Mouse (Mus musculus): ENCODE measurements around the gene Sgpp2. TPM values are rescaled to one million over a fixed set of nuclear protein-coding genes. Genes with fewer than 3 reads are reported as not detected.

The Sgpp2 gene
- polyA plus RNA-seq, 1 experiment from 2014 or later = 19.5 TPM

GRCm38 (mm10) chr1:78340584-78340983 lies 30.4 kb downstream of the Sgpp2 start:
- H3K27me3 ChIP-seq (replicated peaks) = no peaks in the 10 kb centered on the region
- H3K9ac ChIP-seq = no peak overlapping the region
- 66% methylated on average over 5 of the region's 5 CpGs for WGBS
- no peak overlapping the region for H3K4me3 ChIP-seq (replicated peaks)
- no peak overlapping the region for H3K4me2 ChIP-seq
- H3K4me1 ChIP-seq = no peaks in the 10 kb centered on the region
- no peaks in the 10 kb centered on the region for H3K36me3 ChIP-seq
- no peak overlapping the region for H3K27ac ChIP-seq
- ATAC-seq (ENCODE audit: insufficient read depth, low FRiP score, low read depth) = no peak
- no peaks in the 10 kb centered on the region for H3K9me3 ChIP-seq

- H3K4me2 ChIP-seq = no peak overlapping the region
- no peaks in the 10 kb centered on the region for H3K4me1 ChIP-seq
- no peaks in the 10 kb centered on the region for H3K36me3 ChIP-seq
- no peak overlapping the region for H3K27ac ChIP-seq
- H3K9ac ChIP-seq = no peak overlapping the region
- no peak for ATAC-seq (ENCODE audit: insufficient read depth, low FRiP score, low read depth)
- no peaks in the 10 kb centered on the region for H3K9me3 ChIP-seq
- H3K27me3 ChIP-seq (replicated peaks) = no peaks in the 10 kb centered on the region
- WGBS = 81% methylated on average over 12 of the region's 12 CpGs
- no peak overlapping the region for H3K4me3 ChIP-seq (replicated peaks)
Observed at GRCm38 (mm10) chr1:78347317-78347806, 37.2 kb downstream of the Sgpp2 start.

- no peak overlapping the region for H3K4me3 ChIP-seq (replicated peaks)
- no peak overlapping the region for H3K4me2 ChIP-seq
- no peak overlapping the region for H3K27ac ChIP-seq
- no peaks in the 10 kb centered on the region for H3K9me3 ChIP-seq
- WGBS = 59% methylated on average over 1 of the region's 1 CpGs
- no peaks in the 10 kb centered on the region for H3K27me3 ChIP-seq (replicated peaks)
- H3K36me3 ChIP-seq = no peaks in the 10 kb centered on the region
- H3K9ac ChIP-seq = no peak overlapping the region
- H3K4me1 ChIP-seq = no peaks in the 10 kb centered on the region
- ATAC-seq (ENCODE audit: insufficient read depth, low FRiP score, low read depth) = no peak
Observed at GRCm38 (mm10) chr1:78349219-78349618, 39.1 kb downstream of the Sgpp2 start.

GRCm38 (mm10) chr1:78353254-78353653 lies 43.1 kb downstream of the Sgpp2 start:
- Histone ChIP-seq H3K4me3 (replicated peaks) (no peak overlapping the region), H3K27ac (peak overlapping the region; percentile 12; the same call in 1 of the 2 replicates), H3K9ac (no peak overlapping the region), H3K36me3 (no peaks in the 10 kb centered on the region), H3K9me3 (no peaks in the 10 kb centered on the region), H3K4me1 (peaks cover 10% of the 10 kb centered on the region; the same call in 1 of the 2 replicates), H3K4me2 (no peak overlapping the region), H3K27me3 (replicated peaks) (no peaks in the 10 kb centered on the region)
- 0 out of 2 replicates have a peak, but pooled peaks have one; percentile 14 for ATAC-seq (ENCODE audit: insufficient read depth, low FRiP score, low read depth)
- WGBS = 68% methylated on average over 1 of the region's 1 CpGs

GRCm38 (mm10) chr1:78355123-78355522 lies 45.0 kb downstream of the Sgpp2 start:
- H3K9ac ChIP-seq = no peak overlapping the region
- WGBS = 22% methylated on average over 4 of the region's 4 CpGs
- ATAC-seq (ENCODE audit: insufficient read depth, low FRiP score, low read depth) = no peak; the same call in 1 of the 2 replicates
- no peaks in the 10 kb centered on the region for H3K36me3 ChIP-seq
- no peaks in the 10 kb centered on the region for H3K27me3 ChIP-seq (replicated peaks)
- no peak overlapping the region for H3K4me3 ChIP-seq (replicated peaks)
- 0 out of 2 replicates have a peak overlapping the region, but pooled peaks have one; percentile 7 for H3K27ac ChIP-seq
- H3K4me2 ChIP-seq = no peak overlapping the region
- H3K4me1 ChIP-seq = peaks cover 10% of the 10 kb centered on the region; the same call in 1 of the 2 replicates
- H3K9me3 ChIP-seq = no peaks in the 10 kb centered on the region

GRCm38 (mm10) chr1:78357415-78357814 lies 47.3 kb downstream of the Sgpp2 start:
- Histone ChIP-seq H3K4me3 (replicated peaks) (no peak overlapping the region), H3K4me1 (peaks cover 10% of the 10 kb centered on the region; the same call in 1 of the 2 replicates), H3K9me3 (no peaks in the 10 kb centered on the region), H3K36me3 (no peaks in the 10 kb centered on the region), H3K27ac (0 out of 2 replicates have a peak overlapping the region, but pooled peaks have one; percentile 16), H3K27me3 (replicated peaks) (no peaks in the 10 kb centered on the region), H3K4me2 (no peak overlapping the region), H3K9ac (no peak overlapping the region)
- WGBS = 46% methylated on average over 4 of the region's 4 CpGs
- no peak for ATAC-seq (ENCODE audit: insufficient read depth, low FRiP score, low read depth)

- no peak overlapping the region for H3K4me2 ChIP-seq
- WGBS = 46% methylated on average over 1 of the region's 1 CpGs
- H3K4me1 ChIP-seq = peaks cover 10% of the 10 kb centered on the region; the same call in 1 of the 2 replicates
- H3K27ac ChIP-seq = 0 out of 2 replicates have a peak overlapping the region, but pooled peaks have one; percentile 16
- H3K27me3 ChIP-seq (replicated peaks) = no peaks in the 10 kb centered on the region
- no peak overlapping the region for H3K4me3 ChIP-seq (replicated peaks)
- ATAC-seq (ENCODE audit: insufficient read depth, low FRiP score, low read depth) = no peak
- H3K36me3 ChIP-seq = no peaks in the 10 kb centered on the region
- no peak overlapping the region for H3K9ac ChIP-seq
- H3K9me3 ChIP-seq = no peaks in the 10 kb centered on the region
Observed at GRCm38 (mm10) chr1:78357868-78358267, 47.7 kb downstream of the Sgpp2 start.

- 56% methylated on average over 13 of the region's 13 CpGs for WGBS
- no peaks in the 10 kb centered on the region for H3K27me3 ChIP-seq (replicated peaks)
Observed at GRCm38 (mm10) chr1:78363965-78364889, 54.1 kb downstream of the Sgpp2 start.

GRCm38 (mm10) chr1:78367806-78368205 lies 57.7 kb downstream of the Sgpp2 start:
- Histone ChIP-seq H3K4me2 (no peak overlapping the region), H3K36me3 (no peaks in the 10 kb centered on the region), H3K4me3 (replicated peaks) (no peak overlapping the region), H3K9ac (no peak overlapping the region), H3K27ac (no peak overlapping the region), H3K4me1 (0 out of 2 replicates have a peak, but pooled peaks cover 5% of the 10 kb centered on the region), H3K27me3 (replicated peaks) (no peaks in the 10 kb centered on the region), H3K9me3 (no peaks in the 10 kb centered on the region)
- no peak for ATAC-seq (ENCODE audit: insufficient read depth, low FRiP score, low read depth)
- WGBS = 65% methylated on average over 5 of the region's 5 CpGs

More at GRCm38 (mm10) chr1:78363965-78364889, 54.1 kb downstream of the Sgpp2 start:
- no peaks in the 10 kb centered on the region for H3K4me1 ChIP-seq
- no peaks in the 10 kb centered on the region for H3K36me3 ChIP-seq
- ATAC-seq (ENCODE audit: insufficient read depth, low FRiP score, low read depth) = peak; percentile 50; the same call in 1 of the 2 replicates
- no peaks in the 10 kb centered on the region for H3K9me3 ChIP-seq
- no peak overlapping the region for H3K27ac ChIP-seq
- no peak overlapping the region for H3K9ac ChIP-seq
- no peak overlapping the region for H3K4me2 ChIP-seq
- no peak overlapping the region for H3K4me3 ChIP-seq (replicated peaks)

- Histone ChIP-seq H3K9ac (no peak overlapping the region), H3K27ac (no peak overlapping the region), H3K4me2 (no peak overlapping the region), H3K9me3 (no peaks in the 10 kb centered on the region), H3K4me3 (replicated peaks) (no peak overlapping the region), H3K36me3 (no peaks in the 10 kb centered on the region), H3K27me3 (replicated peaks) (no peaks in the 10 kb centered on the region), H3K4me1 (0 out of 2 replicates have a peak, but pooled peaks cover 5% of the 10 kb centered on the region)
- peak; percentile 27; the same call in 1 of the 2 replicates for ATAC-seq (ENCODE audit: insufficient read depth, low FRiP score, low read depth)
- WGBS = 39% methylated on average over 6 of the region's 6 CpGs
Observed at GRCm38 (mm10) chr1:78370121-78370520, 60.0 kb downstream of the Sgpp2 start.

- H3K9me3 ChIP-seq = no peaks in the 10 kb centered on the region
Observed at GRCm38 (mm10) chr1:78371569-78372236, 61.6 kb downstream of the Sgpp2 start.

More at GRCm38 (mm10) chr1:78371569-78372236, 61.6 kb downstream of the Sgpp2 start:
- Histone ChIP-seq H3K27ac (no peak overlapping the region), H3K4me3 (replicated peaks) (no peak overlapping the region), H3K36me3 (no peaks in the 10 kb centered on the region), H3K27me3 (replicated peaks) (no peaks in the 10 kb centered on the region), H3K9ac (no peak overlapping the region), H3K4me1 (0 out of 2 replicates have a peak, but pooled peaks cover 5% of the 10 kb centered on the region), H3K4me2 (no peak overlapping the region)
- 82% methylated on average over 2 of the region's 2 CpGs for WGBS
- ATAC-seq (ENCODE audit: insufficient read depth, low FRiP score, low read depth) = no peak

All from stomach, embryonic 15.5 days (tissue).